Mouse (Mus musculus) embryonic facial prominence, embryonic 12.5 days (tissue): Measurements from ENCODE around the gene Tnrc6c. TPM values are rescaled to one million over a fixed set of nuclear protein-coding genes. Genes with fewer than 3 reads are reported as not detected.

Experiments
- ATAC-seq: fragments of 200-750 bp; cut with Nextera tagmentation; 2 replicates; pipeline ENCODE4 v1.8.0; 2017; ENCODE audit not compliant: insufficient number of reproducible peaks, insufficient read depth, low FRiP score, low TSS enrichment
- H3K27ac ChIP-seq: fragments of 300-500 bp; sonication (generic); 2 replicates; pipeline ENCODE4 v1.5.1; 2016; ENCODE audit warnings: mild to moderate bottlenecking
- H3K27me3 ChIP-seq: fragments of 300-500 bp; sonication (generic); 2 replicates; pipeline ENCODE4 v1.6.1; 2016; ENCODE audit warnings: mild to moderate bottlenecking, moderate library complexity
- H3K36me3 ChIP-seq: fragments of 300-500 bp; sonication (generic); 2 replicates; pipeline ENCODE4 v1.6.1; 2016; ENCODE audit warnings: mild to moderate bottlenecking
- H3K4me1 ChIP-seq: fragments of 300-500 bp; sonication (generic); 2 replicates; pipeline ENCODE4 v1.6.1; 2016
- H3K4me2 ChIP-seq: fragments of 300-500 bp; sonication (generic); replicated peaks from 2 replicates; pipeline ENCODE4 v1.6.1; 2016; ENCODE audit warnings: mild to moderate bottlenecking, moderate library complexity
- H3K4me3 ChIP-seq: fragments of 300-500 bp; sonication (generic); 2 replicates; pipeline ENCODE4 v1.5.1; 2016; ENCODE audit warnings: mild to moderate bottlenecking
- H3K9ac ChIP-seq: fragments of 300-500 bp; sonication (generic); 2 replicates; pipeline ENCODE4 v1.6.1; 2016; ENCODE audit warnings: mild to moderate bottlenecking, moderate library complexity
- H3K9me3 ChIP-seq: fragments of 300-500 bp; sonication (generic); 2 replicates; pipeline ENCODE4 v1.6.1; 2016; ENCODE audit warnings: mild to moderate bottlenecking, moderate library complexity
- WGBS: fragments of 180-500 bp; shearing (Covaris S2); methylation state at CpG from one replicate; pipeline ENCODE4 v1.1.7; 2016; 5-methylcytosine and 5-hydroxymethylcytosine counted together
- polyA plus RNA-seq: library from polyadenylated mRNA; unstranded; fragments of >200 nt; fragmentation: Nextera tagmentation; extraction: Ambion mirVana; gene quantifications from 2 replicates; pipeline ENCODE4 v1.2.1, GENCODE M21; 2016

Gene Tnrc6c
- polyA plus RNA-seq, 1 experiment from 2014 or later: 23.9 TPM

GRCm38 (mm10) chr11:117799174-117799573 is 145.1 kb downstream of the Tnrc6c start:
- no peak overlapping the region for H3K27ac ChIP-seq
- no peaks in the 10 kb centered on the region for H3K36me3 ChIP-seq
- H3K4me2 ChIP-seq: no peak overlapping the region
- ATAC-seq: no peak
- no peak overlapping the region for H3K4me3 ChIP-seq
- H3K9me3 ChIP-seq: no peaks in the 10 kb centered on the region
- H3K9ac ChIP-seq: no peak overlapping the region
- H3K27me3 ChIP-seq: no peaks in the 10 kb centered on the region
- 67% methylated on average over 5 of the region's 5 CpGs for WGBS
- peaks cover 8% of the 10 kb centered on the region; the same call in 1 of the 2 replicates for H3K4me1 ChIP-seq

DNA sequence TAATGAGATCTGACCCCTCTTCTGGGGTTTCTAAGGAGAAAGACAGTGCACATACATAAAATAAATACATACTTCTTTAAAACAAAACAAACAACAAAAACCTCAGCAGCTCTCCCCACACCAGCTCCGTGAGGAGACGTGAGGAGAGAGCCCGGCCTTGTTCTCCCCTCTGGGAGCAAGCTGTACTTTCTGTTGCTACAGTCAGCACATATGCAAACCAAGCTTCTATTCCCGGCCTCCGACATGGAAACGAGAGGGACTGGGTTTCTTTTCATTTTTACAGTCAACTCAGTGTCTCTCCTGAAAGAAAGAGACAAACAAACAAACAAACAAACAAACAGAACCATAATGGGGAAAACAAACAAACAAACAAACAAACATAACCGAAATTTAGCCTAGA is 145.9 kb downstream of the Tnrc6c start:
- H3K27me3 ChIP-seq: no peaks in the 10 kb centered on the region
- 82% methylated on average over 7 of the region's 7 CpGs for WGBS
- no peak for ATAC-seq
- H3K4me3 ChIP-seq: no peak overlapping the region
- no peaks in the 10 kb centered on the region for H3K9me3 ChIP-seq
- H3K9ac ChIP-seq: no peak overlapping the region
- peaks cover 8% of the 10 kb centered on the region; the same call in 1 of the 2 replicates for H3K4me1 ChIP-seq
- H3K4me2 ChIP-seq: no peak overlapping the region
- no peaks in the 10 kb centered on the region for H3K36me3 ChIP-seq
- no peak overlapping the region for H3K27ac ChIP-seq

GRCm38 (mm10) chr11:117801650-117802049 is 147.6 kb downstream of the Tnrc6c start:
- H3K9me3 ChIP-seq: no peaks in the 10 kb centered on the region
- H3K4me1 ChIP-seq: peaks cover 8% of the 10 kb centered on the region; the same call in 1 of the 2 replicates
- H3K4me2 ChIP-seq: no peak overlapping the region
- no peaks in the 10 kb centered on the region for H3K36me3 ChIP-seq
- H3K9ac ChIP-seq: no peak overlapping the region
- no peak overlapping the region for H3K27ac ChIP-seq
- H3K27me3 ChIP-seq: no peaks in the 10 kb centered on the region
- WGBS: 58% methylated on average over 7 of the region's 7 CpGs
- no peak for ATAC-seq
- no peak overlapping the region for H3K4me3 ChIP-seq

DNA sequence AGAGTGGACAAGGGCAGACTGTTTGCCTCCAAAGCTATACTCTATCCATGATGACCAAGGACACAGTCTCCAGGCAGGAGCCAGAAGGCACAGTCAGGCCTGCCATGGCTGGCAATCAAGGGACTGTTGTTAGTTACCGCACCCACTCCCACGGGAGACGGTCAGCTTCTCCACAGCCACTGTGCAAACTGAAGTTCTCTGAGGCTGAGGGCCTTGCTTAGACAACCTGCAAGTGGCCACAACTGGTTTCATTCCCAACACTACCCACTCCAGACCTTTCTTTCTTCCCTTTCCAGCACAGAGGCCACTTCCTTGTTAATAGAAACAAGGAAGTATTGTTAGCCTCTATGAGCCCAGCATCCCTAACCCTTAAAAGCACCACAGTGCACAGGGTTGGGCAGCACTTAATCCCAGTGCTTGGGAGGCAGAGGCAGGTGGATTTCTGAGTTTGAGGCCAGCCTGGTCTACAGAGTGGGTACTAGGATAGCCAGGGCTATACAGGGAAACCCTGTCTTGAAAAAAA is 149.1 kb downstream of the Tnrc6c start:
- Histone ChIP-seq H3K4me1 (0 out of 2 replicates have a peak, but pooled peaks cover 3% of the 10 kb centered on the region), H3K27me3 (no peaks in the 10 kb centered on the region), H3K27ac (no peak overlapping the region), H3K9me3 (no peaks in the 10 kb centered on the region), H3K36me3 (no peaks in the 10 kb centered on the region), H3K9ac (no peak overlapping the region), H3K4me3 (no peak overlapping the region), H3K4me2 (no peak overlapping the region)
- 98% methylated on average over 3 of the region's 3 CpGs for WGBS
- ATAC-seq: no peak

DNA sequence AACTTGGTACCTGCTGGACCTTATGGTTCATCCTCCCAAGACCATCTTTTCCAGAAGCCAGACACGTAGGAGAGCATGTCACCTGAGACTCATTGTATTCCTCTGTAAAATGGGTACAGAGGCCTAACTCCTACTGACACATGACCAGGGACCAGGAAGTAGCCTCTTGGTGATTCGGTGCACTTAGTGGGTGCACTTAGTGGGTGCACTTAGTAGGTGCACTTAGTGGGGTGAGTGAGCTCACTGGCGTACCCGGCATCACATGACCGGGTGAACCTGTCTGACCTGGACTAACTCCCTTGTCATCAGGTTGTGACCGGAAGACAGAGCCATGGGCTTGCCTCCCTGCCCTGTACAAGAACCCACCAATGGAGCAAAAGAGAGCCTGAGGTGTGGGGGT is 152.7 kb downstream of the Tnrc6c start:
- no peak for ATAC-seq
- Histone ChIP-seq H3K4me1 (peaks cover 12% of the 10 kb centered on the region), H3K9me3 (no peaks in the 10 kb centered on the region), H3K9ac (no peak overlapping the region), H3K27me3 (no peaks in the 10 kb centered on the region), H3K36me3 (no peaks in the 10 kb centered on the region), H3K27ac (no peak overlapping the region), H3K4me3 (no peak overlapping the region), H3K4me2 (no peak overlapping the region)
- WGBS: 92% methylated on average over 6 of the region's 6 CpGs

DNA sequence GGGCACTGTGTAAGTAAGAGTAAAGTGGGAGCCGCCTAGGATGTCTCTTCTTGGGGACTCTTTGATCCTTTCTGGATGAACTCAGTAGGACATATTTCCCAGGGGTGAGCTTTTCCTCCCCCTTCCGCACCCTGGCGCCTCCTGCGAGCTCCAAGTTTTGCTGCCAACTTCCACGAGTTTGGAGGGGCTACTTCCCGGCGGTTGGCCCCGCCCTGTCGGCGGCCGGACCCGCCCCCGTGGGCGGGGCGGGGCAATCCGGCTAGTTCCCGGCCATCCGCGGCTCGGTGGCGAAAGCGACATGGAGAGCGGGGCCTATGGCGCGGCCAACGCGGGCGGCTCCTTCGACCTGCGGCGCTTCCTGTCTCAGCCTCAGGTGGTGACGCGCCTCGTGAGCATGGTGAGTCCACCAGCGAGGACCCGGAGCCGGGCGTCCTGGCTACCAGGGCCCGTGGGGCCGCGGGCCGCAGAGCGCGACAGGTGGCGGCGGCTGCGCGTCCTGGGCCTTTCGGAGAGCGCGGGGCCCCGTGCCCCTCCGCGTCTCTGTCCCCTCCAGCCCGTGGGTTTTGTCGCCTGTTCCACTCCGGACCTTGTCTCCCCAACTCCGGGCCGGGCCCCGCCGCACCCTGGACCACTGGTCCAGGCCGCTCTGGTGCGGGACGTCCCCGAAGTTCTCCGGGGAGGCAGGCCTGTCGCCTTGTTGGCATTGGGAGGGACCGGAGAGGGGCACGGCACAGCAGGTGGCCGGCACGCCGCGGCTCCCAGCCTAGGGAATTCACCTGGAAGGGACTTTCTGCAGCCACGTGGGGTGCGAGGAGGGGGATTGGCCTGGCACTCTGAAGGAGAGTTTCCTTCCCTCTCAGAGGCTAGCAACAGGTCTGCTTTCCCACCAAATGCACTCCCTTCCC is 155.6 kb downstream of the Tnrc6c start, which contains the start of the genes Gm20708 and Syngr2:
TSS of gene Gm20708 (plus strand) at position 262 of the 905 bp plus-strand sequence.
TSS of gene Syngr2 (plus strand) at position 262 of the 905 bp plus-strand sequence.
- peak within 1 kb of the TSS; percentile 67 for H3K9ac ChIP-seq
- H3K4me2 ChIP-seq: peak within 1 kb of the TSS; percentile 100
- peaks cover 24% of the 10 kb centered on the region for H3K36me3 ChIP-seq
- H3K27ac ChIP-seq: 0 out of 2 replicates have a peak within 1 kb of the TSS, but pooled peaks have one; percentile 38
- peaks cover 12% of the 10 kb centered on the region for H3K4me1 ChIP-seq
- H3K9me3 ChIP-seq: no peaks in the 10 kb centered on the region
- ATAC-seq: peak; percentile 32; the same call in 1 of the 2 replicates
- under 1% methylated on average over 73 of the region's 75 CpGs for WGBS
- H3K27me3 ChIP-seq: no peaks in the 10 kb centered on the region
- peak within 1 kb of the TSS; percentile 78 for H3K4me3 ChIP-seq

DNA sequence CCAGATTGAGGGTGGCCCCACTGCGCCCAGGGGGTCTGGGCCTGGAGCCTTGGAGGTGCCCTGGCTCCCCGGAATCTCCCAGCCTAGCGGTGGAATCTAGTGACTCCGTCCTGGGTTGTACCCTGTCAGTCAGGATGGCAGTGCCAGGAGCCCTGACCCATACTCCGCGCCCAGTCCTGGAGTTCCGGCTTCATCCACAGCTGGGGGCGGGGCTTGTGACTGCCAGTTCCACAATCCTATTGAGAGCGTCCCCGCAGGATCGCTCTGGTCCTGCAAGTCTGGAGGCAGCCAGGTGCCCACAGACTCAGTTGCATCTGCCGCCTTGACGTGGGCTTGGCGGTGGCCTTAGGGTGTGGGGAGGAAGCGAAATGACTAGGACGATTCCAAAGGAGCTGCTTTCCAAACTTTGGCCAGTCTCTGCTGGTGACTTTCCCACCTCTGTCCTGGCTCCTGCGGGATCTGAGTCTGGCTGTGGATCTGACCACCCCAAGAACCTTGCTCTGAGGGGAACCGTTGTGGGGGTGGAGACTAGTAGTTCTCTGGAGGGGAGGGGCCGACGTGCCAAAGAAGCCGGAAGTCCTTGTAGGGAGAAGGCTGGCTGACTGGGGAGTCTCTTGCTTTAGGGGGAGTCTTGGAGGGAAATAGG is 156.4 kb downstream of the Tnrc6c start:
- Histone ChIP-seq H3K36me3 (peaks cover 31% of the 10 kb centered on the region), H3K4me3 (peak overlapping the region; percentile 78), H3K27ac (0 out of 2 replicates have a peak overlapping the region, but pooled peaks have one; percentile 38), H3K9me3 (no peaks in the 10 kb centered on the region), H3K27me3 (no peaks in the 10 kb centered on the region), H3K9ac (peak overlapping the region; percentile 67), H3K4me2 (peak overlapping the region; percentile 100), H3K4me1 (peaks cover 12% of the 10 kb centered on the region)
- 1% methylated on average over 21 of the region's 21 CpGs for WGBS
- ATAC-seq: peak; percentile 70

Other genes starting within 250 kb of the Tnrc6c start
- not detected in 2 replicates for gene Gm11733, start 169.9 kb upstream of the Tnrc6c start, polyA plus RNA-seq
- gene Tmc8, start 127.8 kb downstream of the Tnrc6c start, polyA plus RNA-seq: 1.3 TPM in 2 replicates
- 17.5 and 19.1 TPM in 2 replicates for gene Tmc6, start 127.9 kb downstream of the Tnrc6c start, polyA plus RNA-seq
- 0.26 TPM in 1 of 2 replicates, not detected in the other for gene 6030468B19Rik, start 143.4 kb downstream of the Tnrc6c start, polyA plus RNA-seq
- gene Gm20708, start 155.4 kb downstream of the Tnrc6c start, polyA plus RNA-seq: 0.54 and 1.3 TPM in 2 replicates
- gene Syngr2, start 155.4 kb downstream of the Tnrc6c start, polyA plus RNA-seq: 29.6 and 31.0 TPM in 2 replicates
- 4.3 and 4.9 TPM in 2 replicates for gene Afmid, start 171.6 kb downstream of the Tnrc6c start, polyA plus RNA-seq
- 117 and 129 TPM in 2 replicates for gene Tk1, start 171.8 kb downstream of the Tnrc6c start, polyA plus RNA-seq
- 312 and 318 TPM in 2 replicates for gene Birc5, start 195.0 kb downstream of the Tnrc6c start, polyA plus RNA-seq
- not detected in 2 replicates for gene Tmem235, start 206.5 kb downstream of the Tnrc6c start, polyA plus RNA-seq
- gene Tha1, start 219.2 kb downstream of the Tnrc6c start, polyA plus RNA-seq: 2.5 and 2.8 TPM in 2 replicates